Mouse (Mus musculus): ENCODE measurements around the gene Uprt. TPM values are rescaled to one million over a fixed set of nuclear protein-coding genes. Genes with fewer than 3 reads are reported as not detected.

Gene Uprt
- 3.8 and 4.7 TPM in 2 replicates for polyA plus RNA-seq (2012; rRNA removed)

DNA sequence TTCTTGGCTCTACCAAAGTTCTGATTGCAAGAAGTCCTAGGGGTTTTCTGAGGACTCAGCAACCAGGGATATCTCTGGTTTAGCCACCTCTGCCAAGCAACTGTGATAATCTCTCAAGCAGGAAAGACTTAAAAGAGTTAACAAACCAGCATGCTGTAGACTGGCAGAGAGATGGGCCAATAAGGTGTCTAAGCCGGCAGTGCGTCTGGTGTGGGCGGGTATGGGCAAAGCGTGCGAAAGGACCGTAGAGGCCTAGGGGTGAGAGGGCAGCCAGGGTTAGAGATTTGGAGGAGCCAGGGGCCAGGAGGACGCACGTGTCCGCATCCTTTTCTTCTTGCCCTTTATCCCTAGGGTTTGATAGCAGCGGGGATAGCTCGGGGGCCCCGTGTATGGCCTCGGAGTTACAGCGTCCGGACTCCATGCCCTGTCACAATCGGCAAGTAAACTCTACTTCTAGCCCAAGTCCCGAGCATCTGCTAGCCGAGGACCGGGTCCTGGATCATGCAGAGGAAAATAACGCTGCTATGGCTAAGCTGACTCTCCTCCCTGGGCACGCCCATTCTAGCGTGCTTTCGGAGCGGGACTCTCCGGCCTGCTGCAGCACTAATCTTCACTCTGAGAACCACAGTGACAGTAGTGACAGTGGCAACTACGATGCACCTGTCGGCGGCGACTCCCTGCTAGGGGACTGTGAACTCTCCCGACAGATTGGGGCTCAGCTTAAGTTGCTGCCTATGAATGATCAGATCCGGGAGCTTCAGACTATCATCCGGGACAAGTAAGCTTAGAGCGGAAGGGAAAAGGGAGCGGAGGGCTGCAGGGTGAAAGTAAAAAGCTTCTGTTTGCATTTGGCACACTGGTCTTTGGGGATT is at the start of gene Uprt:
Gene Uprt, plus strand, starts transcription at position 247 of the 872 bp plus-strand sequence.
- DNase-seq, result peak; percentile 64
- 28% methylated on average over 34 of the region's 34 CpGs for WGBS
- H3K4me1 ChIP-seq (ENCODE audit: control insufficient read depth, insufficient read depth, low read length), result no peaks in the 10 kb centered on the region; the same call in 1 of the 2 replicates
- TF ChIP-seq POLR2A (IDR thresholded peaks at IDR 0.05; ENCODE audit: borderline replicate concordance, extremely low read depth, low read depth, low read length), result peak; percentile 37; the same call in 1 of the 2 replicates
- no peak for TF ChIP-seq CTCF (IDR thresholded peaks at IDR 0.05; ENCODE audit: insufficient read depth, low read length)
- H3K4me3 ChIP-seq (replicated peaks; ENCODE audit: extremely low read depth, low read depth, low read length), result peak within 1 kb of the TSS; percentile 99

DNA sequence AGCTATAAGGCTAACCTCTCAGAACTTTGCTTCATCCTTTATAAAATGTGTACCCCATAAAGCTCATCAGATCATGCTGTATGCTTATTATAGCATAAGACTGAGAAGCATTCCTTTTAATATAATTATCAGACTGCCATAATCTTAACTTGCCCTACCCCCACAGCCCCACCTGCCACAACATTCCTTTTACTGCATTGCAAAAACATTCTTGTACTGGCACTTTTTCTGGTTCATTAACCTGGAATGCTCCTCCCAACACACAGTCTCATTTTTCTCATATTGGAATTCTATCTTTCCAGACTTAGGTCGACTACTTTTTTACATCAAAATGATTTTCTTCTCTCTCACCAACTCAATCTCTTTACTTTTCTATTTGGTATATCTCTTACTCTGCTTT is 49.2 kb upstream of the Uprt start:
- H3K4me3 ChIP-seq (replicated peaks; ENCODE audit: extremely low read depth, low read depth, low read length), result no peak overlapping the region
- no peaks in the 10 kb centered on the region for H3K4me1 ChIP-seq (ENCODE audit: control insufficient read depth, insufficient read depth, low read length)
- 36% methylated on average over 1 of the region's 1 CpGs for WGBS
- no peak for DNase-seq
- no peak for TF ChIP-seq CTCF (IDR thresholded peaks at IDR 0.05; ENCODE audit: insufficient read depth, low read length)
- TF ChIP-seq POLR2A (IDR thresholded peaks at IDR 0.05; ENCODE audit: borderline replicate concordance, extremely low read depth, low read depth, low read length), result no peak

DNA sequence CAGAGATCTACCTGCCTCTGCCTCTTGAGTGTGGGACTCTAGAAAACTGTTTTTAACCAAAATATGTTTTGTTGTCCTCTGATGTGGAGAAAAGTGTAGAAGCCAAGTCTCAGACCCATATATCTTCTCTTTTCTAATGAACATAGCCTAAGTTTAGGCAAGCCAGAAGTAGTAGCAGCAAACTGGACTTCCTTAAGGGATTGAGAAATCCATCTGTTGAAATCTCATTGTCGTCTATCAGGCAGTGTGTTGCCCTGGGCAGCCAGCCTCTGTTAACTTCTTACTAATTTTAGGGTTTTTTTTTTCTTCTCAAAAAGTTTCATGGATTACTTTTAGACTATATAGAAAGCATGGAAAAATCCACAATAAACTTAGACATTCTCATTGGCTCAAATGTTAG is 30.2 kb upstream of the Uprt start:
- Histone ChIP-seq H3K4me1 (ENCODE audit: control insufficient read depth, insufficient read depth, low read length) (no peaks in the 10 kb centered on the region), H3K4me3 (replicated peaks; ENCODE audit: extremely low read depth, low read depth, low read length) (no peak overlapping the region)
- 51% methylated on average over 1 of the region's 1 CpGs for WGBS
- no peak for DNase-seq
- TF ChIP-seq POLR2A (IDR thresholded peaks at IDR 0.05; ENCODE audit: borderline replicate concordance, extremely low read depth, low read depth, low read length) (no peak), CTCF (IDR thresholded peaks at IDR 0.05; ENCODE audit: insufficient read depth, low read length) (no peak)

DNA sequence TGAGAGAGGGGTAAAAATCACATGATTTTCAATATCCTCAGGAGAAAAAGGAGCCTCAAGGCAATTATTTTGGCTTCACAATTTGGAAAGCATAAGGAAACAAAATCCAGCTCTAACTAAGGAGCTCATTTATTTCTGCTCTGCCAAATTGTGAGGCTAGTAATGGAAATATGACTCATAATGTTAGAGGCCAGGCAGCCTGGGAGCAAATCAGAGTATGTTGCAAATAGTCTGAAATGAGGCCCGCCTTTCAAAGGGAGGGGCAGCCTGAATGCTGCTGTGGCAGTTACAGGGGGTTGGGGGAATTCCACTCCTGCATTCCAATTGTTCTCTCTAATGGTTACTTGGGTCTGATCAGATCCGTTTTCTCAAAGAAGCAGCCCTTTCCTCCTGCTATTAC is 20.9 kb upstream of the Uprt start:
- DNase-seq, result no peak
- no peaks in the 10 kb centered on the region for H3K4me1 ChIP-seq (ENCODE audit: control insufficient read depth, insufficient read depth, low read length)
- WGBS, result 36% methylated on average over 2 of the region's 2 CpGs

DNA sequence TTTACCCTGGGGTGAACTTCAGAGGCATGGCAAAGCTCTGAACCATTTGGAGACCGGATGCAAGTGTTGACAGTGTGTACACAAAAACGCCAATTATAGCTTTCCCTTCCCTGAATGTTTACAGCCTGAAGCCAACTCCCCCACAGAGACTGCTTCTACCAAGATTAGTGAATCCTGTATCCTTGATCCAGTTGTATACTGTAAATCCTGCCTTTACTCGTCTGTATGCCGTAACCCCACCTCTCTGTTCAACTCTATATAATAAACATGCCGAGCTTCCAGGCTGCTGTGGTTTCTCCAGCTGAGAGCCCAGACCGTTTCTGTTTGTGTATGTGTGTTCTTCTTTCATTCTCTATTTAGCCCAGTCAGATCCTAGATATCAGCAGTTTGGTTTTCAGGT is 18.2 kb upstream of the Uprt start:
- no peaks in the 10 kb centered on the region for H3K4me1 ChIP-seq (ENCODE audit: control insufficient read depth, insufficient read depth, low read length)
- TF ChIP-seq POLR2A (IDR thresholded peaks at IDR 0.05; ENCODE audit: borderline replicate concordance, extremely low read depth, low read depth, low read length) (no peak), CTCF (IDR thresholded peaks at IDR 0.05; ENCODE audit: insufficient read depth, low read length) (no peak)
- no peak overlapping the region for H3K4me3 ChIP-seq (replicated peaks; ENCODE audit: extremely low read depth, low read depth, low read length)
- 52% methylated on average over 6 of the region's 6 CpGs for WGBS
- DNase-seq, result no peak

More for the DNA sequence above, 20.9 kb upstream of the Uprt start:
- no peak for TF ChIP-seq POLR2A (IDR thresholded peaks at IDR 0.05; ENCODE audit: borderline replicate concordance, extremely low read depth, low read depth, low read length)
- no peak overlapping the region for H3K4me3 ChIP-seq (replicated peaks; ENCODE audit: extremely low read depth, low read depth, low read length)

DNA sequence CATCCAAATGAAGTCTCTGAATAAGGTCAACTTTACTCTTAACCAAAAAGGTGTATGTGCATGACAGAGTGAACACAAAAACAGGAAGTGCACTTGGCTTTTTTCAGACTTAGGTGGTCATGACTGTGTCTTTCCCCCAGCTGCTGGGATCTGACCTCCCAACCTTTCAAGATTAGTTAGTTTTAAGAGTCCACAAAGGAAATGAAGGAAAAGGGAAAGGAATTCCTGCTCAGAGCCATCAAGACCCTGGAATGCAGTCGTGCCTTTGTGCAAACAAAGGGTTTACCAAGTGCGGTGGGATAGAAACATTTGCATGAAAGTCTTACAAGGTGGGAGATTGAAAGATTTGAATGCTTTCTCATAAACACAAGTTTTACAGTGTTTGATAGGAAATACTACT is 4.6 kb upstream of the Uprt start:
- TF ChIP-seq CTCF (IDR thresholded peaks at IDR 0.05; ENCODE audit: insufficient read depth, low read length) (no peak), POLR2A (IDR thresholded peaks at IDR 0.05; ENCODE audit: borderline replicate concordance, extremely low read depth, low read depth, low read length) (no peak)
- 22% methylated on average over 2 of the region's 2 CpGs for WGBS
- DNase-seq, result no peak
- Histone ChIP-seq H3K4me1 (ENCODE audit: control insufficient read depth, insufficient read depth, low read length) (no peaks in the 10 kb centered on the region), H3K4me3 (replicated peaks; ENCODE audit: extremely low read depth, low read depth, low read length) (no peak overlapping the region)

DNA sequence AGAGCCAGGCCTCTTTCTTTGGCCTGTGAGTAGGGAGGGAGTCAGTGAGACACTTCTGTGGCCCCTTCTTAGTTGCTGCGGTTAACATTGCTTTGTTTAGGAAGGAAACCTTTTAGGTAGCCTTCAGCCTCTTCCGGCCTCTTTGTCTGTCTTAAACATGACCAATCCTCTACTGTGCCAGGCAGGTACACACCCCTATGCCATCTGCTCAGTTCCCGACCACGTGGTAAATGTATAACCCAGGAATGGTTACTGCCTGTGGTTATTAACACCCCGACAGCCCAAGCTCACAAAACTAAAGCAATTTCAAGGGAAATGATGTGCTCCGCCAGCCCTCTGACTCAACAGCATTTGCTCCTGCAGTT is 808 bp downstream of the Uprt start:
- Histone ChIP-seq H3K4me1 (ENCODE audit: control insufficient read depth, insufficient read depth, low read length) (no peaks in the 10 kb centered on the region; the same call in 1 of the 2 replicates), H3K4me3 (replicated peaks; ENCODE audit: extremely low read depth, low read depth, low read length) (peak overlapping the region; percentile 99)
- peak; percentile 4 for DNase-seq
- TF ChIP-seq CTCF (IDR thresholded peaks at IDR 0.05; ENCODE audit: insufficient read depth, low read length) (no peak), POLR2A (IDR thresholded peaks at IDR 0.05; ENCODE audit: borderline replicate concordance, extremely low read depth, low read depth, low read length) (no peak)
- whole genome bisulfite sequencing, result 29% methylated on average over 6 of the region's 6 CpGs

DNA sequence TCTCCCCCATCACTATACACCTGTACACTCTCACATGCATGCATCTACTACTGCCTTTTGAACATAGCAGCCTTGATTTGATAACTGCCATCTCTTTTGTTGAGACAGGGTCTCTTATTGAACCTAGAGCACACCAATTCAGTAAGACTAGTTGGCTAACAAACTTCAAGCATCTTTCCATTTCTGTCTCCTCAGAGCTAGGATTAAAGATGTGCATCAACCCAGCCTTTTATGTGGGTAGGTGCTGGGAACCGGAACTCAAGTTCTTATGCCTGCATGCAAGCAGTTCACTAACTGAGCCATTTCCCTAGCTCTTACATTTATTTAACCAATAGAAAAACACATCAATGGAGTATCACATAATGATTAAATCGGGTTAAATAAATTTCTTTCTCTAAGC is 3.0 kb downstream of the Uprt start:
- DNase-seq, result no peak
- WGBS, result 67% methylated on average over 2 of the region's 2 CpGs

DNA sequence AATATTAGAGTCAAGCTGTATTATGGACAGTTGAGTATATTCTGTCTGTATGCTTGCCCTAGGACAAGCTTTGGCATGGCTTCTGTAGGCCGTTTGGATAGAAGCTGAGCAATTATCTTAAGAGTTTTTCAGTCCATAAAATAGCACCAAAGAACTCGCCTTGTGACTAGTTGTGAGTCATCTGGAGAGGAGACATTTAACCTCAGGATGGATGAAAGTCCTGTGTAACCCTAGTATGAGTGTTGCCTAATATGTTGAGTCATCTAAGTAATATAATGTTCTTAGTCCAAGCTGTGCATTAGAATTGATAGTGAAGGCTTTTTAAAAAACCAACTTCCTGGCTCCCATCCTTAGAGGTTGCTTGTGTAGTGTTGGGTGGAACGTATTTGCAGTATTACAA is 5.4 kb downstream of the Uprt start:
- no peaks in the 10 kb centered on the region; the same call in 1 of the 2 replicates for H3K4me1 ChIP-seq (ENCODE audit: control insufficient read depth, insufficient read depth, low read length)
- 52% methylated on average over 3 of the region's 3 CpGs for WGBS
- H3K4me3 ChIP-seq (replicated peaks; ENCODE audit: extremely low read depth, low read depth, low read length), result no peak overlapping the region
- DNase-seq, result no peak
- no peak for TF ChIP-seq CTCF (IDR thresholded peaks at IDR 0.05; ENCODE audit: insufficient read depth, low read length)
- TF ChIP-seq POLR2A (IDR thresholded peaks at IDR 0.05; ENCODE audit: borderline replicate concordance, extremely low read depth, low read depth, low read length), result no peak

More for the DNA sequence above, 3.0 kb downstream of the Uprt start:
- H3K4me3 ChIP-seq (replicated peaks; ENCODE audit: extremely low read depth, low read depth, low read length), result no peak overlapping the region
- no peak for TF ChIP-seq POLR2A (IDR thresholded peaks at IDR 0.05; ENCODE audit: borderline replicate concordance, extremely low read depth, low read depth, low read length)
- no peak for TF ChIP-seq CTCF (IDR thresholded peaks at IDR 0.05; ENCODE audit: insufficient read depth, low read length)
- H3K4me1 ChIP-seq (ENCODE audit: control insufficient read depth, insufficient read depth, low read length), result no peaks in the 10 kb centered on the region; the same call in 1 of the 2 replicates

Measured in lung, adult 2 months (tissue).